Mouse (Mus musculus): ENCODE results near the gene Procr. TPM values are rescaled to one million over a fixed set of nuclear protein-coding genes. Genes with fewer than 3 reads are reported as not detected.

The Procr gene
- total RNA-seq, 2 experiments from 2014 or later: 2.3 to 3.0 TPM

- DNase-seq (ENCODE audit: extremely low spot score in 1 of 2, low spot score in 2 of 2): peak in 1 of 2 experiments; percentile 66
- intact Hi-C loops (cut with DNase I): no loop called here
Measured at GRCm38 (mm10) chr2:155742931-155743337, 8.0 kb upstream of the Procr start.

- intact Hi-C loops (cut with DNase I): no loop called here
- DNase-seq (ENCODE audit: extremely low spot score in 1 of 2, low spot score in 2 of 2): no peak
Measured at GRCm38 (mm10) chr2:155743351-155743750, 7.6 kb upstream of the Procr start.

GRCm38 (mm10) chr2:155745487-155745886 is 5.4 kb upstream of the Procr start:
- intact Hi-C loops (cut with DNase I): no loop called here
- no peak for DNase-seq (ENCODE audit: extremely low spot score in 1 of 2, low spot score in 2 of 2)

- intact Hi-C loops (cut with DNase I): no loop called here
- DNase-seq (ENCODE audit: extremely low spot score in 1 of 2, low spot score in 2 of 2): no peak
Measured at GRCm38 (mm10) chr2:155749394-155749793, 1.5 kb upstream of the Procr start.

GRCm38 (mm10) chr2:155755746-155756145 is 4.8 kb downstream of the Procr start:
- intact Hi-C loops (cut with DNase I): no loop called here
- peak in 1 of 2 experiments; percentile 72 for DNase-seq (ENCODE audit: extremely low spot score in 1 of 2, low spot score in 2 of 2)

DNA sequence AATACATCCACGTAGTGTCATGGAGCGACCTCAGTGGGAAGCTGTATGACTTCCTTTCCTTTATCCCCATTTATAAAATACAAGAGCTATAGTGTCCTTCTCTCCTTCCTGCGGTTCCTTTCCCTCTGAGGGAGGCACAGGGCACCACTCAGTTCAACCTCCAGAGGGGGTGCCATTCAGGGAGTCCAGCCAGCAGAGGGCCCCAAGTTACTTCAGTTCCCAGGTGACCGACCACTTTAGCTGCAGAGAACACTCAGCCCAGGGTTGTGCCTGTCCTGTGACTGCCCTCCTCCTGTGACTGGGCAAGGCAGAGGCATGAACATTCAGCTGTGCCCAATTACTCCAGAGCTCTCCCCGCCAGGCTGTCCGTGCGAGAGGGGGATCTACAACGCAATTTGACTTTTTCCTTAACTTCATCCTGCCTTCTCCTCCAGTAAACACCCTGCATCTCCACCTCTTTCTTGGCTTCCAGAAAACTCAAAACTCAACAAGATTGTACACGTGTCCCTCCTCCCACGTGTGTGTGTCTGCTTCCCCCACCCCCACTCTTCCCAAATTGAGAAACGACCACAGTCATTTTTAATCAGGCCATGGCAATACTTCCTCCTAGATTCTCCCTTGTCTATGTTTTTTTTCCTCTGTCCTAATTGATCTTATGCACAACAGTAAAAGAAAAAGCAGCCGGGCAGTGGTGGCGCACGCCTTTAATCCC is 6.1 kb downstream of the Procr start:
- intact Hi-C loops (cut with DNase I): no loop called here

GRCm38 (mm10) chr2:155764679-155765418 is 13.9 kb downstream of the Procr start:
- intact Hi-C loops (cut with DNase I): loop anchor here (1.0 to 5.0 kb wide), 2 partner anchors 68 to 250 kb away; no protein-coding TSS in a partner anchor
- peak; percentile 51 to 79 for DNase-seq (ENCODE audit: extremely low spot score in 1 of 2, low spot score in 2 of 2)

More for the DNA sequence above, 6.1 kb downstream of the Procr start:
- no peak for DNase-seq (ENCODE audit: extremely low spot score in 1 of 2, low spot score in 2 of 2)

GRCm38 (mm10) chr2:155773664-155774063 is 22.7 kb downstream of the Procr start:
- intact Hi-C loops (cut with DNase I): no loop called here
- DNase-seq (ENCODE audit: extremely low spot score in 1 of 2, low spot score in 2 of 2): no peak

DNA sequence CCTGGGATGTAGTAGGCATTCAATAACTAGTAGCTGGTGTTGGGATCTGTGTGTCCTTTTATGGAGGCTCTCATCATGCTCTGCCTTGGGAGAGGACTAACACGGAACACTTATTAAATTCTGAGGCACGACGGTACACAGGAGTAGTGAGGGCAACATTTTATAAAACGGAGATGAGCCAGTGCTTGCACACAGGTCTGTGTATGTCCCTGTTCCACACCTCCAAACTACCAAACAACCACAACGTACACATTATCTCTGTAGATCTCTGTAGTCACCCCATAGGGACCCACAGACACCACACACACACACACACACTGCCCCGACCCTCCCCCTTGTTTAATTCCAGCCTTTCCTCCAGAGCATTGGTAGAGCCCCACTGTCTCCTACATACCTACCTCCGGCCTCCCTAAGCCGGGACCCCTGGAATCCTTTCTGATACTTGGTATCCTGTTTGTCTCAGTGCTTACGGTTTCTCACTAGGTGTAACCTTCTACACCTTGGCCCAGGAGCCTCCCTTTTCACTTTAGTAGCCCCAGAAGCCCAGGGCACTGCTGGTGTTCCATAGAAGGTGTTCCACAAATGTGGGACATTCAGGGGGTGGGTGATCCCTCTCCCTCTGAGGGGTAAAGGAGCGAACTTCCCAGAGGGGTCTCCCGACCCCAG is 23.5 kb downstream of the Procr start:
- intact Hi-C loops (cut with DNase I): no loop called here

DNA sequence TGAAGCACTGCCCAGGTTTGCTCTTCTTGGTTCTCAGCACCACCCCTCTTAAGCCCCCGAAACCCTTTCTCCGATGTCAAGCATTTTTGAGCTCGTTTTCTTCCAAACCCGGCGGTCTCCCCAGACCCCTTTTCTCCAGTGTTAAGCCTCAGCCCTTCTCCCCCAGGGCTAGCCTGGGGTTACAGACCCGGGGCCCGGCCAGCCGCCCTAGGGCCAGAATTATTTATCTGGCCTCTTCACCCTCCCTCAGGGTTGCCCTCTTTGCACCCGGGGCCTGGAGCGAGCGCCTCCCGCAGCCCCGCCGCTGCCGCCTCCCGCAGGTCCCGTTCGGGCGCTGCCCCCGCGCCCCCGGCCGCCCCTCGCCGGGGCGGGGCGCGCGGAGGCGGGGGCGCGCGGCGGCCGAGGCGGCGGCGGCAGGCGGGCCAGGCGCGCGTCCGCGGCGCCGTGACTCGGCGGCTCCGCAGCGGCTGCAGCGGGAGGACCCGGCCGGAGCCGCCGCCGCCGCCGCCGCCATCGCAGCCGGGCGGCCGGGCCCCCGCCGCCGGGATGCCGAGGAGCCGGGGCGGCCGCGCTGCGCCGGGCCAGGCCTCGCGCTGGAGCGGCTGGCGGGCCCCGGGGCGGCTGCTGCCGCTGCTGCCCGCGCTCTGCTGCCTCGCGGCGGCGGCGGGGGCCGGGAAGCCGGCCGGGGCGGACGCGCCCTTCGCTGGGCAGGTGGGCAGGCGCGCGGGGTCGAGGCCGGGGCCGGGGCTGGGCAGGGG is 24.2 kb downstream of the Procr start, which contains the start of gene Mmp24:
TSS of gene Mmp24 (plus strand) at position 416 of the 758 bp plus-strand sequence.
- intact Hi-C loops (cut with DNase I): no loop called here

More for the DNA sequence above, 23.5 kb downstream of the Procr start:
- no peak for DNase-seq (ENCODE audit: extremely low spot score in 1 of 2, low spot score in 2 of 2)

GRCm38 (mm10) chr2:155775685-155776263 is 24.9 kb downstream of the Procr start:
- intact Hi-C loops (cut with DNase I): no loop called here
- DNase-seq (ENCODE audit: extremely low spot score in 1 of 2, low spot score in 2 of 2): peak; percentile 26 to 73

More for the DNA sequence above, 24.2 kb downstream of the Procr start, which contains the start of gene Mmp24:
- DNase-seq (ENCODE audit: extremely low spot score in 1 of 2, low spot score in 2 of 2): peak in 1 of 2 experiments; percentile 30

- intact Hi-C loops (cut with DNase I): no loop called here
- DNase-seq (ENCODE audit: extremely low spot score in 1 of 2, low spot score in 2 of 2): no peak
Measured at GRCm38 (mm10) chr2:155776824-155777687, 26.1 kb downstream of the Procr start.

GRCm38 (mm10) chr2:155777688-155777985 is 26.7 kb downstream of the Procr start:
- intact Hi-C loops (cut with DNase I): no loop called here

GRCm38 (mm10) chr2:155778004-155778403 is 27.1 kb downstream of the Procr start:
- DNase-seq (ENCODE audit: extremely low spot score in 1 of 2, low spot score in 2 of 2): no peak
- intact Hi-C loops (cut with DNase I): no loop called here

More at GRCm38 (mm10) chr2:155777688-155777985, 26.7 kb downstream of the Procr start:
- DNase-seq (ENCODE audit: extremely low spot score in 1 of 2, low spot score in 2 of 2): no peak

DNA sequence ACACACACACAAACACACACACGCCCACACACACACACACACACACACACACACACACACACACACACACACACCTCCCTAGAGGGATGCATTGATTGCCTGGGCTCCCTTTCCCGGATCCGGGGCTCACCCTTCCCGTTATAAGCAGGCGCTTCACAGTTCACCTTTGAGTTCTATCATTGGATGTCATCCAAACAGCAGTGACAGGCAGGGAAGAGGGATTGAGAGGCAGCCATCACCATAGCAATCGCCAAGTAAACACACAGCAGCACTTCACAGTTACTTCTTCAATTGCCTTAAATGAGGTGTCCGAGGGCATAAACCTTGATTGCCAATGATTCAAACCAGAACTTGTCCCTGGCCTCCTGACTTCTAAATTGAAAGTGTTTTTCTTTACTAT is 28.1 kb downstream of the Procr start:
- no peak for DNase-seq (ENCODE audit: extremely low spot score in 1 of 2, low spot score in 2 of 2)
- intact Hi-C loops (cut with DNase I): no loop called here

- no peak for DNase-seq (ENCODE audit: extremely low spot score in 1 of 2, low spot score in 2 of 2)
- intact Hi-C loops (cut with DNase I): no loop called here
Measured at GRCm38 (mm10) chr2:155779506-155779905, 28.6 kb downstream of the Procr start.

DNA sequence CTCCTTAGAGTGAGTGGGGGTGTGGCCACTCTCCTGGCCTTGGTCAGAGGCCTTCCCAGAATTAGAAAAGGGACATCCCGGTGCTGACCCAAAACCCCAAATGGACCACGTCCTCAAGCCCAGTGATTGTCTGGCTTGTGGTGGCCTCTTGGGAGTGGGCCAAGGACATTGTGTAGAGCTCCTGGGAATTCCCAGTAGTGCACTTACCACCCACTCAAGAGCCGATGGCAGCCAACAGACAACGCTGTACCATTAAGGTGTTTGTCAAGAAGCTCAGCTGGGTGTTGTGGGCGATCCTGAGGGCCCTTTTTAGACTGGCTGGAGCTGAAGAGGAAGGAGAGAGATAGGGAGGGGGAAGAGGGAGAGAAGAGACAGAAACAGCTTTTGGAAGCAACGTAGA is 33.6 kb downstream of the Procr start:
- intact Hi-C loops (cut with DNase I): no loop called here
- DNase-seq (ENCODE audit: extremely low spot score in 1 of 2, low spot score in 2 of 2): no peak

GRCm38 (mm10) chr2:155786905-155787304 is 36.0 kb downstream of the Procr start:
- intact Hi-C loops (cut with DNase I): no loop called here
- no peak for DNase-seq (ENCODE audit: extremely low spot score in 1 of 2, low spot score in 2 of 2)
